Mouse (Mus musculus): ENCODE results near the gene C1qtnf5. TPM values are rescaled to one million over a fixed set of nuclear protein-coding genes. Genes with fewer than 3 reads are reported as not detected.

C1qtnf5 gene
- polyA plus RNA-seq, 1 experiment: not detected

DNA sequence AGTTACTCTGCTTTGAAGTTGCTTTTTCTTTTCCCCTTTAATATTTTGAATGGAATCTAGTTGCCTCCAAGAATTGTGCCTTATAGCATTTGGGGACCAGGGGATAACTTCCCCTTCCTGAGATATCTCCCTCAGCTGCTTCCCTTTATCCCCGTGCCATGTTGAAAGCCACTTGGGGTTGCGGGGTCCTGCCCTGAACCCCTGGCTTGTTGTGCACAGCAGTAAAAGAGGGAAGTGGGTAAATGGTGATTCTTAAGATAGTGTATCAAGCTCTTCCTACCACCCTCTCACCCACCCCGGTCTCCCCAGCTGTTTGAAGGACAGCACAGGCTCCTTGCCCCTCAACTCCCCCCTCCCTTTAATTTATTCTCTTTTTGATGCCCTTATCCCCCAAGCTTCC is 12.3 kb upstream of the C1qtnf5 start:
- no peaks in the 10 kb centered on the region for H3K9me3 ChIP-seq (replicated peaks; ENCODE audit: control insufficient read depth, insufficient read depth, low read length, poor library complexity, severe bottlenecking)
- H3K4me1 ChIP-seq (ENCODE audit: control insufficient read depth, insufficient read depth, low read length): no peaks in the 10 kb centered on the region
- H3K4me3 ChIP-seq (ENCODE audit: low read depth, low read length): no peak overlapping the region
- no peaks in the 10 kb centered on the region for H3K36me3 ChIP-seq (ENCODE audit: control insufficient read depth, insufficient read depth, low read length, poor library complexity, severe bottlenecking)
- TF ChIP-seq CTCF (IDR thresholded peaks at IDR 0.05; ENCODE audit: low read depth, low read length): no peak
- no peak for TF ChIP-seq EP300 (IDR thresholded peaks at IDR 0.05; ENCODE audit: insufficient read depth, low read depth, low read length)
- TF ChIP-seq POLR2A (IDR thresholded peaks at IDR 0.05; ENCODE audit: insufficient read depth, low read length): no peak
- no peak overlapping the region for H3K9ac ChIP-seq (ENCODE audit: low read depth, poor library complexity, severe bottlenecking)
- no peak overlapping the region for H3K27ac ChIP-seq (ENCODE audit: insufficient read depth, low read length)
- no peaks in the 10 kb centered on the region for H3K27me3 ChIP-seq (ENCODE audit: control insufficient read depth, insufficient read depth, low read length, poor library complexity, severe bottlenecking)

DNA sequence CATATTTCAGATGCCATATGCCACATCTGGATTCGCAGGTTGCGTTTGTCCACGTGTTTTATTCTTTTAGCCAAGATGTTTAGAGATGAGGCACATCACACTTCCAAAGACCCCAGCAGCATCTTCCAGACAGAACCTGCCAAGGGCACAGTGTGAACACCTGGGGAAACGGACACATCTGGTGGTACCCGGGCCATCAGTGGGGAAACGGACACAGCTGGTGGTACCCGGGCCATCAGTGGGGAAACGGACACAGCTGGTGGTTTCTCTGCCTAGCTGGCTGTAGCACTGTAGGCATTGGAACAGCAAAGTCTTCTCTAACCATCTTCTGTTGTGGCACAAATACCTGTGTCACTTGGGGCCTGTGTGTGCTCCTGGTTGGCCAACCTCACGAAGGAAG is 11.3 kb upstream of the C1qtnf5 start:
- no peaks in the 10 kb centered on the region for H3K9me3 ChIP-seq (replicated peaks; ENCODE audit: control insufficient read depth, insufficient read depth, low read length, poor library complexity, severe bottlenecking)
- no peak overlapping the region for H3K27ac ChIP-seq (ENCODE audit: insufficient read depth, low read length)
- no peak overlapping the region for H3K4me3 ChIP-seq (ENCODE audit: low read depth, low read length)
- H3K4me1 ChIP-seq (ENCODE audit: control insufficient read depth, insufficient read depth, low read length): no peaks in the 10 kb centered on the region
- H3K27me3 ChIP-seq (ENCODE audit: control insufficient read depth, insufficient read depth, low read length, poor library complexity, severe bottlenecking): no peaks in the 10 kb centered on the region
- no peaks in the 10 kb centered on the region for H3K36me3 ChIP-seq (ENCODE audit: control insufficient read depth, insufficient read depth, low read length, poor library complexity, severe bottlenecking)
- H3K9ac ChIP-seq (ENCODE audit: low read depth, poor library complexity, severe bottlenecking): no peak overlapping the region
- TF ChIP-seq EP300 (IDR thresholded peaks at IDR 0.05; ENCODE audit: insufficient read depth, low read depth, low read length) (no peak), POLR2A (IDR thresholded peaks at IDR 0.05; ENCODE audit: insufficient read depth, low read length) (no peak), CTCF (IDR thresholded peaks at IDR 0.05; ENCODE audit: low read depth, low read length) (no peak)

DNA sequence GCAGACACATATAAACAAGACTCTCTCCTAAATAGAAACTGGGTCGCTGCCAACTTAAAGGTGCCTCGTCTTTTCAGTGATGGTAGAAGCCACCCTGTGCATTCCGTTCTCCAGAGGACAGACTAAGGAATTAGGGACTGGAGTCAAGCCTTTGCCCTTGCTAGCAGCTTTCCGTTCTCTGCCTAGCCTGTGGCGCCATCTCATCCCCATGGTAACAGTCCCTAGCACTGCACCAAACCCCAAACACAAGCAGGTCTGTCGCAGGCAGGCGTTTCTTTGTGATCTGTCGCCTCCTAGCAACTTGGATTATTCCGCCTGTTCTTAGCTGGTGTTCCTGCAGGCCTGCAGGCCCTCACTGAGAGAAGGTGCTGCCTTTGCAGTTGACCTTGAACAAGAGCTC is 10.5 kb upstream of the C1qtnf5 start:
- no peaks in the 10 kb centered on the region for H3K4me1 ChIP-seq (ENCODE audit: control insufficient read depth, insufficient read depth, low read length)
- no peaks in the 10 kb centered on the region for H3K9me3 ChIP-seq (replicated peaks; ENCODE audit: control insufficient read depth, insufficient read depth, low read length, poor library complexity, severe bottlenecking)
- H3K27me3 ChIP-seq (ENCODE audit: control insufficient read depth, insufficient read depth, low read length, poor library complexity, severe bottlenecking): no peaks in the 10 kb centered on the region
- H3K27ac ChIP-seq (ENCODE audit: insufficient read depth, low read length): no peak overlapping the region
- no peak overlapping the region for H3K9ac ChIP-seq (ENCODE audit: low read depth, poor library complexity, severe bottlenecking)
- no peak for TF ChIP-seq CTCF (IDR thresholded peaks at IDR 0.05; ENCODE audit: low read depth, low read length)
- 0 out of 2 replicates have a peak, but pooled peaks have one; percentile 41 for TF ChIP-seq EP300 (IDR thresholded peaks at IDR 0.05; ENCODE audit: insufficient read depth, low read depth, low read length)
- H3K4me3 ChIP-seq (ENCODE audit: low read depth, low read length): no peak overlapping the region
- no peaks in the 10 kb centered on the region for H3K36me3 ChIP-seq (ENCODE audit: control insufficient read depth, insufficient read depth, low read length, poor library complexity, severe bottlenecking)

DNA sequence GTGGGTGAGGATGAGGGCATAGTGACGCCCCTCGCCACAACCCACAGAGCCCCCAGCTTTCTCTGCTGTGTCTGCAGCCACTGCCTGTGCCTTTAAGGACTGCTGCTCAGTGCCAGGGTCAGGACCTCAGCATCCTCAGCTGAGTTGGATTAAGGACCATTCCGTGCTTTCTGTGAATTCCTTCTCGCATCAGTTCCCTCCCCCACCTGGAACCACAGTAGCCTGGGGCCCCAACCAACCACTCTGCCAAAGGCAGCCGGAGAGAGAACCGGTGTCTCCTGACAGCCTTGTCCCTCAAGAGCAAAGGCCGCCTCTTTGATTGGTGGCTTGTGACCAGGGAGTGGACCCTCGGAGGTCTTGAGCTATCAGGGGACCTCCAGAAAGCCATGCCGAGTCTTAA is 5.6 kb upstream of the C1qtnf5 start, which contains the start of gene Mfrp:
Gene Mfrp, plus strand, starts transcription at position 240 of the 400 bp plus-strand sequence.
- no peaks in the 10 kb centered on the region for H3K36me3 ChIP-seq (ENCODE audit: control insufficient read depth, insufficient read depth, low read length, poor library complexity, severe bottlenecking)

DNA sequence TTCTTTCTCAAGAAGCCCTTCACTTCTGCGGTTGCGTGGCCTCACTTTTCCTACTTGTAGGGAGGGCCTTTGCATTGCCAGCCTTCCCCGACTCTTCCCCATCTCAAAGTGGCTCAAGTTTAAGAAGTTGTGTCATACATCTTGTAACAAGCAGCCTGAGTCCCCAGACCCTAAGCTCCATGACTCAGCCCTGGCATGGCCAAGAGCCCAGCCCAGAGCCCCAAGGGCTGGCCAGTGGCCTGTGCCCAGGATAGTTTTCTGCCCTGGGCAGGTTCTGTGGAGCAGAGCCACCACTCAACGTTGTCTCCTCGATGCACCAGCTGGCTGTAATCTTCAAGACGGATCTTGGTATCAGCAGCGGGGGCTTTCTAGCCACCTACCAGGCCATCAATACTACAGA is 2.2 kb upstream of the C1qtnf5 start:
- no peak overlapping the region for H3K27ac ChIP-seq (ENCODE audit: insufficient read depth, low read length)
- no peak overlapping the region for H3K4me3 ChIP-seq (ENCODE audit: low read depth, low read length)
- H3K4me1 ChIP-seq (ENCODE audit: control insufficient read depth, insufficient read depth, low read length): no peaks in the 10 kb centered on the region
- no peaks in the 10 kb centered on the region for H3K27me3 ChIP-seq (ENCODE audit: control insufficient read depth, insufficient read depth, low read length, poor library complexity, severe bottlenecking)
- no peaks in the 10 kb centered on the region for H3K36me3 ChIP-seq (ENCODE audit: control insufficient read depth, insufficient read depth, low read length, poor library complexity, severe bottlenecking)
- H3K9ac ChIP-seq (ENCODE audit: low read depth, poor library complexity, severe bottlenecking): no peak overlapping the region
- no peaks in the 10 kb centered on the region for H3K9me3 ChIP-seq (replicated peaks; ENCODE audit: control insufficient read depth, insufficient read depth, low read length, poor library complexity, severe bottlenecking)
- TF ChIP-seq POLR2A (IDR thresholded peaks at IDR 0.05; ENCODE audit: insufficient read depth, low read length) (no peak), CTCF (IDR thresholded peaks at IDR 0.05; ENCODE audit: low read depth, low read length) (no peak), EP300 (IDR thresholded peaks at IDR 0.05; ENCODE audit: insufficient read depth, low read depth, low read length) (no peak)

More for the DNA sequence above, 5.6 kb upstream of the C1qtnf5 start, which contains the start of gene Mfrp:
- Histone ChIP-seq H3K4me3 (ENCODE audit: low read depth, low read length) (no peak within 1 kb of the TSS), H3K9me3 (replicated peaks; ENCODE audit: control insufficient read depth, insufficient read depth, low read length, poor library complexity, severe bottlenecking) (no peaks in the 10 kb centered on the region), H3K4me1 (ENCODE audit: control insufficient read depth, insufficient read depth, low read length) (no peaks in the 10 kb centered on the region), H3K9ac (ENCODE audit: low read depth, poor library complexity, severe bottlenecking) (no peak within 1 kb of the TSS), H3K27ac (ENCODE audit: insufficient read depth, low read length) (no peak within 1 kb of the TSS), H3K27me3 (ENCODE audit: control insufficient read depth, insufficient read depth, low read length, poor library complexity, severe bottlenecking) (no peaks in the 10 kb centered on the region)
- TF ChIP-seq CTCF (IDR thresholded peaks at IDR 0.05; ENCODE audit: low read depth, low read length) (no peak), EP300 (IDR thresholded peaks at IDR 0.05; ENCODE audit: insufficient read depth, low read depth, low read length) (no peak), POLR2A (IDR thresholded peaks at IDR 0.05; ENCODE audit: insufficient read depth, low read length) (no peak)

DNA sequence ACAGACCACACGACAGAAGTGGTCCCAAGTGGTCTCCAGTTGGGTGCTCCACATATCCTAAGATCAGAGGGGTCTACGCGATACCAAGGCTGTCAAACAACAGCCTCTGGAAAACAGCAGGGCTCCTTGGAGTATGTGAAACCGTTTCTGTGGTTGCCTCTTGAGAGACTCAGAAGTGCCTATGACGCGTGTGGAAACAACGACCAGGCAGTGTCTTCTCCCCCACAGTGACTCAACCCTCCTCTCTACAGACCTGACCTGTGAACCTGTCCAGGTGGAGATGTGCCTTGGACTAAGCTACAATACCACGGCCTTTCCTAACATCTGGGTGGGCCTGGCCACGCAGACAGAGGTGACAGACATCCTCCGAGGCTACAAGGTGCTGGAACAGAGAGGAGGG is 1.3 kb upstream of the C1qtnf5 start:
- H3K4me3 ChIP-seq (ENCODE audit: low read depth, low read length): no peak overlapping the region
- no peak overlapping the region for H3K9ac ChIP-seq (ENCODE audit: low read depth, poor library complexity, severe bottlenecking)
- H3K4me1 ChIP-seq (ENCODE audit: control insufficient read depth, insufficient read depth, low read length): no peaks in the 10 kb centered on the region
- TF ChIP-seq EP300 (IDR thresholded peaks at IDR 0.05; ENCODE audit: insufficient read depth, low read depth, low read length): no peak
- no peak for TF ChIP-seq POLR2A (IDR thresholded peaks at IDR 0.05; ENCODE audit: insufficient read depth, low read length)
- TF ChIP-seq CTCF (IDR thresholded peaks at IDR 0.05; ENCODE audit: low read depth, low read length): no peak
- no peaks in the 10 kb centered on the region for H3K27me3 ChIP-seq (ENCODE audit: control insufficient read depth, insufficient read depth, low read length, poor library complexity, severe bottlenecking)
- H3K9me3 ChIP-seq (replicated peaks; ENCODE audit: control insufficient read depth, insufficient read depth, low read length, poor library complexity, severe bottlenecking): no peaks in the 10 kb centered on the region
- no peak overlapping the region for H3K27ac ChIP-seq (ENCODE audit: insufficient read depth, low read length)
- H3K36me3 ChIP-seq (ENCODE audit: control insufficient read depth, insufficient read depth, low read length, poor library complexity, severe bottlenecking): 0 out of 2 replicates have a peak, but pooled peaks cover 3% of the 10 kb centered on the region

All from ES-Bruce4 (cell line).